ENCODE assay signal across 8 mouse cellular contexts in genomic region chr5:88886668-88887555, GRCm38 (mm10). TPM values are rescaled to one million over a fixed set of nuclear protein-coding genes. Genes with fewer than 3 reads are reported as not detected.
DNase-seq lines count a peak whose midpoint lies in the region; ATAC-seq and TF ChIP-seq lines count a peak whose summit lies in the region.

Gene Slc4a4 (plus strand): TSS chr5:88886818.

- H3K4me2 ChIP-seq in forebrain, postnatal 0 days (ENCODE audit: low read depth) = peak within 1 kb of the TSS; percentile 92
- H3K4me2 ChIP-seq in hindbrain, embryonic 11.5 days (replicated peaks; ENCODE audit: low read depth, low read length) = peak within 1 kb of the TSS; percentile 97

- H3K9ac ChIP-seq in forebrain, postnatal 0 days = peak within 1 kb of the TSS; percentile 56
- H3K9ac ChIP-seq in hindbrain, embryonic 11.5 days (ENCODE audit: low read depth, low read length) = peak within 1 kb of the TSS; percentile 66

- no peaks in the 10 kb centered on the region for H3K4me1 ChIP-seq in forebrain, postnatal 0 days (ENCODE audit: insufficient read depth)
- peaks cover 4% of the 10 kb centered on the region; the same call in 1 of the 2 replicates for H3K4me1 ChIP-seq in hindbrain, embryonic 11.5 days (replicated peaks; ENCODE audit: control insufficient read depth, insufficient read depth, low read length)

- intact Hi-C loops in left cerebral cortex, postnatal 10 days (cut with DNase I) = loop anchor here (10.0 kb wide), 2 partner anchors 338 to 498 kb away; no protein-coding TSS in a partner anchor

- H3K4me3 ChIP-seq in forebrain, postnatal 0 days (ENCODE audit: low read depth, low read length) = peak within 1 kb of the TSS; percentile 85
- peak within 1 kb of the TSS; percentile 89 for H3K4me3 ChIP-seq in hindbrain, embryonic 11.5 days (ENCODE audit: low read depth, low read length)

- TF ChIP-seq CTCF in forebrain, postnatal 0 days (IDR thresholded peaks at IDR 0.05; ENCODE audit: low read depth) = no peak

- H3K9me3 ChIP-seq in forebrain, postnatal 0 days (ENCODE audit: low read length) = no peaks in the 10 kb centered on the region
- no peaks in the 10 kb centered on the region for H3K9me3 ChIP-seq in hindbrain, embryonic 11.5 days (ENCODE audit: control insufficient read depth, low read length)

- H3K36me3 ChIP-seq in forebrain, postnatal 0 days (ENCODE audit: insufficient read depth) = no peaks in the 10 kb centered on the region
- no peaks in the 10 kb centered on the region for H3K36me3 ChIP-seq in hindbrain, embryonic 11.5 days (ENCODE audit: control insufficient read depth, insufficient read depth, low read length)

- peak; percentile 36 for DNase-seq in R1 (ENCODE audit: low read depth, low spot score)
- peak; percentile 40 for DNase-seq in cerebellum, adult 11 months
- peak; percentile 48 for DNase-seq in forebrain, postnatal 0 days
- DNase-seq in hindbrain, embryonic 11.5 days (ENCODE audit: low spot score) = peak; percentile 73
- peak in 1 of 2 experiments; percentile 69 for DNase-seq in left cerebral cortex, postnatal 10 days (ENCODE audit: extremely low spot score in 1 of 2, low spot score in 2 of 2)
- DNase-seq in right cerebral cortex, postnatal 4 days = peak; percentile 58

- peak; percentile 88 for ATAC-seq in forebrain, postnatal 0 days
- ATAC-seq in hindbrain, embryonic 11.5 days (ENCODE audit: low FRiP score) = peak; percentile 88
- ATAC-seq in megakaryocyte, adult 5-6 weeks (ENCODE audit: poor library complexity, severe bottlenecking) = peak; percentile 13; the same call in 1 of the 2 replicates
- ATAC-seq in monocyte, adult 5-6 weeks (replicated peaks; ENCODE audit: insufficient number of reproducible peaks, low FRiP score, low TSS enrichment, poor library complexity, severe bottlenecking) = no peak

- WGBS in forebrain, postnatal 0 days = 3% methylated on average over 100 of the region's 119 CpGs
- 1% methylated on average over 39 of the region's 119 CpGs for WGBS in hindbrain, embryonic 11.5 days

- no peaks in the 10 kb centered on the region; the same call in 1 of the 2 replicates for H3K27me3 ChIP-seq in forebrain, postnatal 0 days (ENCODE audit: insufficient read depth, low read length)
- H3K27me3 ChIP-seq in hindbrain, embryonic 11.5 days (ENCODE audit: control insufficient read depth, insufficient read depth, low read length) = peaks cover 7% of the 10 kb centered on the region; the same call in 1 of the 2 replicates

- H3K27ac ChIP-seq in forebrain, postnatal 0 days (ENCODE audit: low read depth, low read length) = no peak within 1 kb of the TSS
- H3K27ac ChIP-seq in hindbrain, embryonic 11.5 days (ENCODE audit: low read depth, low read length) = 0 out of 2 replicates have a peak within 1 kb of the TSS, but pooled peaks have one; percentile 10

RNA-seq across cellular contexts. Expression of gene Slc4a4, which starts in this region (rescaled TPM):
- total RNA-seq in forebrain, postnatal 0 days (2014; rRNA removed) = 24.5 and 34.7 TPM in 2 replicates
- 3.7 and 11.8 TPM in 2 replicates for polyA plus RNA-seq in forebrain, postnatal 0 days (2015; fragmentation: Nextera tagmentation; extraction: Ambion mirVana)
- 1.6 and 2.6 TPM in 2 replicates for polyA plus RNA-seq in hindbrain, embryonic 11.5 days (2014; fragmentation: Nextera tagmentation; extraction: Ambion mirVana)
- 100 to 1,000 TPM; 101 to 106 TPM for total RNA-seq in left cerebral cortex, postnatal 10 days (2021)
- not detected in 2 replicates for total RNA-seq in megakaryocyte, adult 5-6 weeks (2015)
- not detected in 2 replicates for total RNA-seq in megakaryocyte, adult 5-6 weeks (2017)
- total RNA-seq in monocyte, adult 5-6 weeks (2017) = not detected in 3 replicates

Comparison
In these comparisons a context has a peak if more than half of its experiments do, and no peak if none do; other contexts are left out.
1. RNA of gene Slc4a4 (total RNA-seq): 101 to 106 TPM in left cerebral cortex, postnatal 10 days and 24.5 to 34.7 TPM in forebrain, postnatal 0 days; not detected in megakaryocyte, adult 5-6 weeks and not detected in monocyte, adult 5-6 weeks; every median in the first group is over 10 times any median in the second.
2. Peak in ATAC-seq in megakaryocyte, adult 5-6 weeks; RNA of the gene not detected or under 1 TPM.